Mouse (Mus musculus) myocyte (in vitro differentiated cells): Measurements from ENCODE around the gene Hist1h1c.

Experiments used
- CEBPB ChIP-seq: IDR thresholded peaks from 2 replicates; pipeline ENCODE4 v1.6.1; 2011; ENCODE audit warnings: mild to moderate bottlenecking, moderate library complexity; ENCODE audit not compliant: poor library complexity, insufficient read depth, severe bottlenecking
- E2F4 ChIP-seq: IDR thresholded peaks from one replicate; pipeline ENCODE4 v1.6.1; 2011; ENCODE audit warnings: mild to moderate bottlenecking, control low read depth, moderate library complexity; ENCODE audit not compliant: insufficient read depth
- MAX ChIP-seq: IDR thresholded peaks from one replicate; pipeline ENCODE4 v1.6.1; 2011; ENCODE audit warnings: low read depth, mild to moderate bottlenecking, control low read depth
- MYOD1 ChIP-seq, 3 experiments: IDR thresholded peaks; one replicate each; pipeline ENCODE4 v1.6.1; 2011; ENCODE audit warnings: control low read depth in 2 of 3, low read depth in 2 of 3, mild to moderate bottlenecking in 2 of 3, moderate library complexity in 1 of 3; ENCODE audit not compliant: insufficient read length in 2 of 3, control insufficient read depth in 1 of 3
- MYOG ChIP-seq, 3 experiments: IDR thresholded peaks; one replicate each; pipeline ENCODE4 v1.6.1; 2011; ENCODE audit warnings: control low read depth in 2 of 3, low read depth in 2 of 3, mild to moderate bottlenecking in 2 of 3; ENCODE audit not compliant: insufficient read length in 2 of 3, control insufficient read depth in 1 of 3, insufficient read depth in 1 of 3
- POLR2A ChIP-seq: IDR thresholded peaks from one replicate; pipeline ENCODE4 v1.6.1; 2011; ENCODE audit warnings: low read depth, mild to moderate bottlenecking, control low read depth, moderate library complexity; ENCODE audit not compliant: insufficient read length
- POLR2AphosphoS2 ChIP-seq: IDR thresholded peaks from one replicate; pipeline ENCODE4 v1.6.1; 2011; ENCODE audit warnings: low read depth, control low read depth; ENCODE audit not compliant: insufficient read length
- REST ChIP-seq: IDR thresholded peaks from one replicate; pipeline ENCODE4 v1.6.1; 2011; ENCODE audit warnings: mild to moderate bottlenecking, control low read depth, moderate library complexity; ENCODE audit not compliant: insufficient read depth, insufficient read length
- SRF ChIP-seq: IDR thresholded peaks from one replicate; pipeline ENCODE4 v1.6.1; 2011; ENCODE audit warnings: low read depth; ENCODE audit not compliant: control insufficient read depth, insufficient read length
- TCF12 ChIP-seq: IDR thresholded peaks from one replicate; pipeline ENCODE4 v1.6.1; 2011; ENCODE audit warnings: mild to moderate bottlenecking, control low read depth; ENCODE audit not compliant: poor library complexity, insufficient read depth, severe bottlenecking
- TCF3 ChIP-seq: IDR thresholded peaks from one replicate; pipeline ENCODE4 v1.6.1; 2011; ENCODE audit warnings: low read depth, control low read depth; ENCODE audit not compliant: insufficient read length
- USF1 ChIP-seq: IDR thresholded peaks from one replicate; pipeline ENCODE4 v1.6.1; 2011; ENCODE audit warnings: low read depth, mild to moderate bottlenecking, control low read depth, moderate library complexity

DNA sequence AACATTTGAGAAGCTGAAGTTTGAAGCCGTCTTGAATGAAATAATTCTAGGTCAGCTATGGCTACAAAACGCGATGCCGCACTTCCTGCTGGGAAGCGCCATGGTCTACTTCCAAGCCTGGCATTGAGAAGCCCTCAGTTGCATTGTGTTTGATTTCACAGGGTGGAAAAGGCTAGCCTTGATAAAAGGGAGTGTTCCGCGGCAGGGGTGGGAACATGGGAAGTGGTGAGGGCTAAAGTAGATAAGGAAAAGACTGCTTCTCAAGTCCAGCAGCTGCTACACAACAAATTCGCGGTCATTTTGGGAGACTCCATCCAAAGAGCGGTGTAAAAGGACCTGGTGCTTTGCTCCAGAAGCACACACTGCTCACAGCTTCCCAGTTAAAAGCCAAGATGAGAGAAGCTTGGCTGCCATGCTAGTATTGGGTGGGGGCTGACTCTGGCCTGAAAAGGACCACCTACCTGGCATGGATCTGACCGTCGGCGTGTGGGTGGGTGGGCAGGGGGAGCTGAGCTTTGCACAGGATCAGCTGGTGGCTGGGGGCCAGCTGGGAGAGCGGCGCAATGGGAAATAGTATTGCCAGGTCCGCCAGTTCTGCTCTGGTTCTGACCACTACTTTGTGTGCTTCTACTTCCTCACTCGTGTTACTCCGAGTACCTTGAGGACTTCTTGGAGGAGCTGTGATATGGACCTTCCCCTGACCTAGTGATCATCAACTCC, 10.0 kb upstream of the Hist1h1c start:
- TF ChIP-seq USF1 (no peak), POLR2A (no peak), MYOG (IDR thresholded peaks at IDR 0.05; ENCODE audit: control insufficient read depth in 1 of 3, insufficient read depth in 1 of 3, insufficient read length in 2 of 3, low read depth in 2 of 3) (no peak), MAX (no peak), REST (no peak), E2F4 (no peak), MYOD1 (IDR thresholded peaks at IDR 0.05; ENCODE audit: control insufficient read depth in 1 of 3, insufficient read length in 2 of 3, low read depth in 2 of 3) (no peak), POLR2AphosphoS2 (no peak), CEBPB (no peak), TCF3 (no peak), TCF12 (no peak), SRF (no peak)
